ENCODE assay signal across 27 mouse cellular contexts in the genomic region with DNA sequence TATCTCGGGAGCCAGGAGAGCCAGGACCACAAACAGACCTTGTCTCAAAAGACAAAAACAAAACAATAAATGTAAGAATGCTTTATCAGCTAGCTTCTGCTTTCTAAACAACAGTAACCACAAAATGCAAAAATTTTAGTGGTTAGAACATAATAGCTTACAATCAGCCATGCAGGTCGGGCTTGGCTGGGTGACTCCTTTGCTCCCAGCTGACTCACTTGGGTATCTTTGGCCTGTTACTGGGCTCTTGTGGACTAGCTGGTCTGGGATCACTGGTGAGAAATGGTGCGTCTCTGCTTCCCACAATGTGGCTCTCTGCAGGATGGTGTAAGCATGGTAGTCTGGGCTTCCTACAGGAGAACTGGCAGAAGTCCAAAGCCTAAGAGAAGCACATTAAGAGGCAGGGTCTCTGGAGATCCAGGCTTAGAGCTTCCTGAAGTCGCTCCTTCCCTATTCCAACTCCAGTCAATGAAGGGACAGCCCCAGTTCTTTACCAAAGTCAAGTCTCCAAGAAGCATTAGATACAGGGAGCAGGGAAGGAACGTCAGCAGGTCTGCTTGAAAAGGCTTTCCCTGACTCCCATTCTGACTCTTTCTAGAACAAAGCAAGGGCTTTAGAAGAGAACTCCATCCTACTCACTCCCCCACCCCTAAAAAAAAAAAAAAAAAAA.
A peak's percentile ranks its signal among the peaks of the same experiment; 100 is the strongest.
DNase-seq lines count a peak whose midpoint lies in the region; ATAC-seq and TF ChIP-seq lines count a peak whose summit lies in the region.
"Had no signal": no experiment of that assay in that cellular context is flagged by ENCODE, and none has a peak within 500 bp of the region (broad histone marks: within the 10 kb centered on the region; RNA-seq: fewer than 3 reads in every experiment).

No protein-coding gene starts in this region.

- POLR2A ChIA-PET in Patski (lab: Charles Lee) = no interaction called here

- in situ Hi-C loops in Patski (cut with MboI; ENCODE audit: low pct_unique_long_range_greater_than_20kb) = no loop called here

- H3K9me3 ChIP-seq in midbrain, embryonic 11.5 days (ENCODE audit: control insufficient read depth, low read length) = no peaks in the 10 kb centered on the region
- no peaks in the 10 kb centered on the region for H3K9me3 ChIP-seq in midbrain, embryonic 10.5 days (replicated peaks)
- H3K9me3 ChIP-seq in forebrain, postnatal 0 days (ENCODE audit: low read length) = no peaks in the 10 kb centered on the region
- H3K9me3 ChIP-seq: hindbrain, embryonic 10.5 days; limb, embryonic 15.5 days; liver, embryonic 15.5 days; midbrain, embryonic 15.5 days; neural tube, embryonic 13.5 days; stomach, embryonic 15.5 days had no signal

- ATAC-seq in midbrain, embryonic 11.5 days (ENCODE audit: low FRiP score) = no peak
- peak; percentile 99 for ATAC-seq in Patski
- ATAC-seq in megakaryocyte progenitor cell, adult 5-6 weeks (replicated peaks; ENCODE audit: poor library complexity) = peak; percentile 9; the same call in 1 of the 2 replicates
- no peak for ATAC-seq in forebrain, postnatal 0 days
- ATAC-seq in inflammation-experienced regulatory T-cells, adult 6 months = no peak
- ATAC-seq: activated CD4-positive, CD25-positive, alpha-beta regulatory T cell, adult 4 months; hindbrain, embryonic 16.5 days; intestine, postnatal 0 days; midbrain, embryonic 15.5 days had no signal

- H3K4me2 ChIP-seq in midbrain, embryonic 11.5 days = no peak overlapping the region
- H3K4me2 ChIP-seq in forebrain, postnatal 0 days (ENCODE audit: low read depth) = no peak overlapping the region
- H3K4me2 ChIP-seq: heart, embryonic 11.5 days; limb, embryonic 15.5 days; liver, embryonic 15.5 days; midbrain, embryonic 15.5 days; neural tube, embryonic 13.5 days; stomach, embryonic 15.5 days had no signal

- H3K27me3 ChIP-seq in midbrain, embryonic 11.5 days (ENCODE audit: control insufficient read depth, insufficient read depth, low read length) = no peaks in the 10 kb centered on the region
- no peaks in the 10 kb centered on the region for H3K27me3 ChIP-seq in midbrain, embryonic 10.5 days (ENCODE audit: low read depth, poor library complexity, severe bottlenecking)
- no peaks in the 10 kb centered on the region for H3K27me3 ChIP-seq in Patski
- no peaks in the 10 kb centered on the region for H3K27me3 ChIP-seq in forebrain, postnatal 0 days (ENCODE audit: insufficient read depth, low read length)
- H3K27me3 ChIP-seq: limb, embryonic 15.5 days; liver, embryonic 15.5 days; midbrain, embryonic 15.5 days; neural tube, embryonic 13.5 days; stomach, embryonic 15.5 days had no signal

- 84% methylated on average over 5 of the region's 5 CpGs for WGBS in midbrain, embryonic 11.5 days
- WGBS in midbrain, embryonic 10.5 days = 92% methylated on average over 5 of the region's 5 CpGs
- 79% methylated on average over 5 of the region's 5 CpGs for WGBS in forebrain, postnatal 0 days

- H3K4me3 ChIP-seq in midbrain, embryonic 11.5 days (ENCODE audit: low read depth, low read length) = no peak overlapping the region
- no peak overlapping the region for H3K4me3 ChIP-seq in midbrain, embryonic 10.5 days
- H3K4me3 ChIP-seq in forebrain, postnatal 0 days (ENCODE audit: low read depth, low read length) = no peak overlapping the region
- H3K4me3 ChIP-seq: gastrocnemius, adult 2 months; hindbrain, embryonic 10.5 days; left cerebral cortex, adult 2 months; limb, embryonic 15.5 days; liver, embryonic 15.5 days; midbrain, embryonic 15.5 days; myocyte; neural tube, embryonic 13.5 days; stomach, embryonic 15.5 days had no signal

- H3K27ac ChIP-seq in midbrain, embryonic 11.5 days (ENCODE audit: low read depth, low read length) = no peak overlapping the region
- no peak overlapping the region for H3K27ac ChIP-seq in midbrain, embryonic 10.5 days (replicated peaks)
- no peak overlapping the region for H3K27ac ChIP-seq in forebrain, postnatal 0 days (ENCODE audit: low read depth, low read length)
- H3K27ac ChIP-seq: gastrocnemius, adult 2 months; hindbrain, embryonic 10.5 days; left cerebral cortex, adult 2 months; limb, embryonic 15.5 days; liver, embryonic 15.5 days; midbrain, embryonic 15.5 days; neural tube, embryonic 13.5 days; stomach, embryonic 15.5 days had no signal

- no peaks in the 10 kb centered on the region for H3K36me3 ChIP-seq in midbrain, embryonic 11.5 days (ENCODE audit: control insufficient read depth, insufficient read depth, low read length)
- H3K36me3 ChIP-seq in midbrain, embryonic 10.5 days = no peaks in the 10 kb centered on the region
- no peaks in the 10 kb centered on the region for H3K36me3 ChIP-seq in forebrain, postnatal 0 days (ENCODE audit: insufficient read depth)
- H3K36me3 ChIP-seq: hindbrain, embryonic 10.5 days; limb, embryonic 15.5 days; liver, embryonic 15.5 days; midbrain, embryonic 15.5 days; neural tube, embryonic 13.5 days; stomach, embryonic 15.5 days had no signal

- no peak overlapping the region for H3K9ac ChIP-seq in midbrain, embryonic 11.5 days (ENCODE audit: low read length)
- H3K9ac ChIP-seq in forebrain, postnatal 0 days = no peak overlapping the region
- H3K9ac ChIP-seq: limb, embryonic 15.5 days; liver, embryonic 15.5 days; midbrain, embryonic 15.5 days; neural tube, embryonic 13.5 days; stomach, embryonic 15.5 days had no signal

- TF ChIP-seq CTCF in Patski (IDR thresholded peaks at IDR 0.05) = no peak
- TF ChIP-seq CTCF in forebrain, postnatal 0 days (IDR thresholded peaks at IDR 0.05; ENCODE audit: low read depth) = no peak

- DNase-seq in midbrain, embryonic 11.5 days (ENCODE audit: low spot score, missing footprints) = peak; percentile 72
- DNase-seq in midbrain, embryonic 10.5 days (ENCODE audit: low spot score) = no peak
- DNase-seq in Patski (ENCODE audit: low read depth, low spot score) = peak; percentile 88
- no peak for DNase-seq in urinary bladder, postnatal 36 days (ENCODE audit: low spot score in 2 of 2)
- DNase-seq in forebrain, postnatal 0 days = no peak
- DNase-seq: adrenal gland, adult 8-10 months; cerebellum, adult 11-12 months; cerebellum, postnatal 10 days; gastrocnemius, adult 2 months; kidney, postnatal 4 days; left cerebral cortex, postnatal 4 days; lung, postnatal 10 days; thymus, postnatal 25 days had no signal

- H3K4me1 ChIP-seq in midbrain, embryonic 11.5 days (ENCODE audit: control insufficient read depth, insufficient read depth, low read length) = peaks cover 2% of the 10 kb centered on the region; the same call in 1 of the 2 replicates
- H3K4me1 ChIP-seq in midbrain, embryonic 10.5 days = peaks cover 11% of the 10 kb centered on the region
- no peaks in the 10 kb centered on the region for H3K4me1 ChIP-seq in forebrain, postnatal 0 days (ENCODE audit: insufficient read depth)
- H3K4me1 ChIP-seq: midbrain, embryonic 15.5 days had no signal

- CTCF ChIA-PET in Patski (lab: Charles Lee) = interaction anchor here (0.9 to 1.0 kb wide), 5 partner anchors 13 to 194 kb away, joined by 3 to 5 read pairs (median 3); no protein-coding TSS in a partner anchor

Comparison
In these comparisons a context has a peak if more than half of its experiments do, and no peak if none do; other contexts are left out.
1. DNase-seq: peak in midbrain, embryonic 11.5 days (single experiment) and Patski (single experiment); none in midbrain, embryonic 10.5 days (single experiment), urinary bladder, postnatal 36 days (0 of 2) and forebrain, postnatal 0 days (single experiment).
2. ATAC-seq: peak in Patski (single experiment) and megakaryocyte progenitor cell, adult 5-6 weeks (single experiment); none in midbrain, embryonic 11.5 days (single experiment), forebrain, postnatal 0 days (single experiment) and inflammation-experienced regulatory T-cells, adult 6 months (single experiment).